14 mouse cellular contexts compared by ENCODE assay signal in genomic region chr1:51911331-51911730, GRCm38 (mm10). TPM values are rescaled to one million over a fixed set of nuclear protein-coding genes. Genes with fewer than 3 reads are reported as not detected.
A peak's percentile ranks its signal among the peaks of the same experiment; 100 is the strongest.
DNase-seq lines count a peak whose midpoint lies in the region; ATAC-seq lines count a peak whose summit lies in the region.
"Had no signal": no experiment of that assay in that cellular context is flagged by ENCODE, and none has a peak within 500 bp of the region (broad histone marks: within the 10 kb centered on the region; RNA-seq: fewer than 3 reads in every experiment).

No protein-coding gene starts in this region.

- H3K4me1 ChIP-seq in heart, embryonic 13.5 days = peaks cover 78% of the 10 kb centered on the region
- peaks cover 67% of the 10 kb centered on the region for H3K4me1 ChIP-seq in heart, embryonic 12.5 days (replicated peaks)

- peaks cover 6% of the 10 kb centered on the region for H3K36me3 ChIP-seq in heart, embryonic 13.5 days
- no peaks in the 10 kb centered on the region for H3K36me3 ChIP-seq in heart, embryonic 12.5 days
- H3K36me3 ChIP-seq: neural tube, embryonic 13.5 days had no signal

- peak; percentile 30 for DNase-seq in adrenal gland, adult 2 months
- DNase-seq in adrenal gland, adult 18-20 months (ENCODE audit: low spot score in 2 of 2) = no peak
- DNase-seq in kidney, adult 9 months = peak; percentile 64
- peak; percentile 24 for DNase-seq in lung, postnatal 25 days (ENCODE audit: low spot score)
- no peak for DNase-seq in spleen, postnatal 14 days (ENCODE audit: low spot score in 2 of 2)
- DNase-seq in right cerebral cortex, postnatal 25 days = no peak
- DNase-seq: cerebellum, adult 11-12 months; layer of hippocampus, adult 9-11 months had no signal

- H3K4me2 ChIP-seq in heart, embryonic 13.5 days = no peak overlapping the region
- no peak overlapping the region for H3K4me2 ChIP-seq in heart, embryonic 12.5 days
- H3K4me2 ChIP-seq: neural tube, embryonic 13.5 days had no signal

- no peak for ATAC-seq in heart, embryonic 13.5 days (ENCODE audit: extremely low read depth, insufficient number of reproducible peaks, low FRiP score, low TSS enrichment)
- no peak for ATAC-seq in heart, embryonic 12.5 days (ENCODE audit: insufficient number of reproducible peaks, low FRiP score)
- ATAC-seq: forebrain, embryonic 16.5 days had no signal

- 25% methylated on average over 4 of the region's 4 CpGs for WGBS in heart, embryonic 13.5 days
- WGBS in heart, embryonic 12.5 days = 17% methylated on average over 4 of the region's 4 CpGs

- H3K9ac ChIP-seq in heart, embryonic 13.5 days = no peak overlapping the region
- no peak overlapping the region for H3K9ac ChIP-seq in heart, embryonic 12.5 days
- H3K9ac ChIP-seq: liver, embryonic 14.5 days; neural tube, embryonic 13.5 days had no signal

- H3K4me3 ChIP-seq in heart, embryonic 13.5 days = no peak overlapping the region
- no peak overlapping the region for H3K4me3 ChIP-seq in heart, embryonic 12.5 days
- H3K4me3 ChIP-seq: megakaryocyte, embryonic 14.5 days; neural tube, embryonic 13.5 days had no signal

- H3K9me3 ChIP-seq in heart, embryonic 13.5 days = no peaks in the 10 kb centered on the region
- no peaks in the 10 kb centered on the region for H3K9me3 ChIP-seq in heart, embryonic 12.5 days (replicated peaks)
- H3K9me3 ChIP-seq: neural tube, embryonic 13.5 days had no signal

- H3K27me3 ChIP-seq in heart, embryonic 13.5 days (replicated peaks) = no peaks in the 10 kb centered on the region
- H3K27me3 ChIP-seq in heart, embryonic 12.5 days (replicated peaks) = no peaks in the 10 kb centered on the region
- H3K27me3 ChIP-seq: neural tube, embryonic 13.5 days had no signal

- H3K27ac ChIP-seq in heart, embryonic 13.5 days (replicated peaks) = peak overlapping the region; percentile 24; the same call in 1 of the 2 replicates
- no peak overlapping the region for H3K27ac ChIP-seq in heart, embryonic 12.5 days (ENCODE audit: poor library complexity, severe bottlenecking)
- H3K27ac ChIP-seq: liver, embryonic 14.5 days had no signal

RNA-seq across cellular contexts. Expression of gene Myo1b, which starts 4.5 kb away (rescaled TPM):
- total RNA-seq in adrenal gland, adult 2 months (2021) = 10 to 100 TPM; 43.8 to 50.4 TPM
- 7.9 and 11.3 TPM in 2 replicates for polyA plus RNA-seq in adrenal gland, adult 2 months (2012; rRNA removed)
- 10 to 100 TPM; 44.2 to 44.5 TPM for total RNA-seq in adrenal gland, adult 18-20 months (2021)
- 33.5 and 33.7 TPM in 2 replicates for polyA plus RNA-seq in heart, embryonic 13.5 days (2015; fragmentation: Nextera tagmentation; extraction: Ambion mirVana)
- polyA plus RNA-seq in heart, embryonic 12.5 days (2016; fragmentation: Nextera tagmentation; extraction: Ambion mirVana) = 36.5 and 38.1 TPM in 2 replicates

Comparison
In these comparisons a context has a peak if more than half of its experiments do, and no peak if none do; other contexts are left out.
1. DNase-seq: peak in adrenal gland, adult 2 months (single experiment), kidney, adult 9 months (single experiment) and lung, postnatal 25 days (single experiment); none in adrenal gland, adult 18-20 months (0 of 2), spleen, postnatal 14 days (0 of 2) and right cerebral cortex, postnatal 25 days (single experiment).